In the genomic region with DNA sequence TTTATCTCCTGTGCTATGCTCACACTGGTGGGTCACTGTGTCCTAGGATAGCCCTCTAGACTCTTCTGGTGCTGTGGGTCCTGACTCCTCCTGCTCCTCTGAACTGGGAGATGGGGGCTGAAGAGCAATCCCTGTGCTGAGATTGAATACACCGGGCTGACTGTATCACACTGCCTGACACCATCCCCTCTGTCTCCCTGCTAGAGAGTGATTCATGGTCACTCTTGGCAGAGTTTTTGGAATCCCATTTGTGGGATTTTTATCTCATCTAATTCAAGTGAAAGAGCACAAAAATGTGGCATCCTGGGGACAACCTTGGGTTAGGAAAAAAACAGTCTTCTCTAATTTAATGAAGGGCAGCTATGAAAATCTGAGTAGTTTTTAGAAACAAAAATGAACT, we compare ENCODE assay signal across 16 mouse cellular contexts.
"Had no signal": no experiment of that assay in that cellular context is flagged by ENCODE, and none has a peak within 500 bp of the region (broad histone marks: within the 10 kb centered on the region; RNA-seq: fewer than 3 reads in every experiment).

No protein-coding gene starts in this region.

- DNase-seq: kidney, adult 2 months; kidney, postnatal 10 days; kidney, postnatal 36 days; layer of hippocampus, postnatal 36 days; liver, embryonic 13.5 days; lung, adult 2 months; lung, postnatal 14 days; lung, postnatal 4 days; midbrain, embryonic 14.5 days; retina, postnatal 1 day; thymus, adult 2 months; thymus, postnatal 36 days had no signal

- H3K27ac ChIP-seq: left cerebral cortex, adult 2 months; liver, embryonic 13.5 days; neural tube, embryonic 12.5 days; stomach, postnatal 0 days had no signal

- H3K4me1 ChIP-seq: liver, embryonic 13.5 days; neural tube, embryonic 12.5 days had no signal

- H3K9ac ChIP-seq: liver, embryonic 13.5 days; neural tube, embryonic 12.5 days had no signal

- H3K27me3 ChIP-seq: liver, embryonic 13.5 days; neural tube, embryonic 12.5 days had no signal

- H3K9me3 ChIP-seq: liver, embryonic 13.5 days; neural tube, embryonic 12.5 days had no signal

- H3K4me3 ChIP-seq: left cerebral cortex, adult 2 months; liver, embryonic 13.5 days; neural tube, embryonic 12.5 days had no signal

- H3K4me2 ChIP-seq: liver, embryonic 13.5 days; midbrain, embryonic 11.5 days; neural tube, embryonic 12.5 days had no signal

- H3K36me3 ChIP-seq: liver, embryonic 13.5 days; neural tube, embryonic 12.5 days had no signal
